Mouse (Mus musculus): ENCODE measurements around the gene Hdhd5.

GRCm38 (mm10) chr6:120508645-120509044 lies 22.5 kb downstream of the Hdhd5 start:
- TF ChIP-seq CTCF (IDR thresholded peaks at IDR 0.05; ENCODE audit: low read depth, low read length) (no peak), POLR2A (IDR thresholded peaks at IDR 0.05; ENCODE audit: borderline replicate concordance, low read depth, low read length) (no peak)
